Mouse (Mus musculus): ENCODE measurements around the gene Pik3ca.

The Pik3ca gene

GRCm38 (mm10) chr3:32496711-32497070 lies 99.2 kb downstream of the Pik3ca start:
- DNase-seq (ENCODE audit: low read depth), result no peak

DNA sequence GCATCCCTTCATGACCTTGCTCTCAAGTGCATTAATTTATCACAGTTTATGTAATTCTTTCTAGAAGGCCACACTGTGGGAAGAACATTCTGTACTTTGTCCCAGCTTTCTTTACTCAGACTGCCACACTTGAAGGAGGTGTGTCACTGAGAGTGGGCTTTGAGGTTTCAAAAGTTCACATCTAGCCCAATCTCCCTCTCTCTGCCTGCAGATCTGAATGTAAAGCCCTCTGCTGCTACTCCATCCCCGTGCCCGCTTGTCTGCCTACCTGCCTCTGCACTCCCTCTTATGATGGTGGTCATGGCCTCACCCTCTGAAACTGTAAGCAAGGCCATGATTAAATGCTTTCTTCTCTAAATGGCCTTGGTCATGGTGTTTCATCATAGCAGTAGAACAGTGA lies 102.9 kb downstream of the Pik3ca start:
- DNase-seq (ENCODE audit: low read depth), result no peak

GRCm38 (mm10) chr3:32505841-32506240 lies 108.4 kb downstream of the Pik3ca start:
- no peak for DNase-seq (ENCODE audit: low read depth)

GRCm38 (mm10) chr3:32506366-32507225 lies 109.1 kb downstream of the Pik3ca start:
- no peak for DNase-seq (ENCODE audit: low read depth)

DNA sequence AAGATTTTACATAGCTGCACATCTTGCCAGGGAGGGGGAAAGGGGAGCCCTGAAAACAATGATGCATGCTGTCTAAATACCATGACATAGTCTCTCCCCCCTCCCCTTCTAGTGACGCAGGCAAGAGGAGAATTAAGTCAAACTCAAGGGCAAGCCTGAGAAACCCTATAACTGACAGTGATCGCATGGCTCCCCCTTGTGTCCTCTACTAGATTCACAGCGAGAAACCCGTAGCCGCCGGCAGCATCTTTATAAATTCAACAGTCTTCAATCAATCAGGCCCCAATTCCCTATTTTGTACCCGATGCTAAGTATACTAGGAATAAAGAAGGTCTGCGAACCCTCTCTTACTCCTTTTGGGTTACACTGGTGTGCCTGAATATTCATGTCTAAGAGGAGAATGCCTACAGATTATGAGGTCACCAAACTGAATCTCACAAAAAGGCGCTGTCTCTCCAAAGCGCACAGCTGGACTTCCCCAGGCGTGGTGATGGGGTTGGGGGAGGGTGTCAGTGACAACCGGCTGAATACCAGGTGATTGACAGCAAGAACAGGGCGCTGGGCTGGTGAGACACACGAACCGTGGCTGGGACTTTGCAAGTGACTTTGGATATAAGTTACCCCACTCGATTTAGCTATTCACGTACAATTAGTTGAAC lies 111.3 kb downstream of the Pik3ca start:
- DNase-seq (ENCODE audit: low read depth), result peak; percentile 77

DNA sequence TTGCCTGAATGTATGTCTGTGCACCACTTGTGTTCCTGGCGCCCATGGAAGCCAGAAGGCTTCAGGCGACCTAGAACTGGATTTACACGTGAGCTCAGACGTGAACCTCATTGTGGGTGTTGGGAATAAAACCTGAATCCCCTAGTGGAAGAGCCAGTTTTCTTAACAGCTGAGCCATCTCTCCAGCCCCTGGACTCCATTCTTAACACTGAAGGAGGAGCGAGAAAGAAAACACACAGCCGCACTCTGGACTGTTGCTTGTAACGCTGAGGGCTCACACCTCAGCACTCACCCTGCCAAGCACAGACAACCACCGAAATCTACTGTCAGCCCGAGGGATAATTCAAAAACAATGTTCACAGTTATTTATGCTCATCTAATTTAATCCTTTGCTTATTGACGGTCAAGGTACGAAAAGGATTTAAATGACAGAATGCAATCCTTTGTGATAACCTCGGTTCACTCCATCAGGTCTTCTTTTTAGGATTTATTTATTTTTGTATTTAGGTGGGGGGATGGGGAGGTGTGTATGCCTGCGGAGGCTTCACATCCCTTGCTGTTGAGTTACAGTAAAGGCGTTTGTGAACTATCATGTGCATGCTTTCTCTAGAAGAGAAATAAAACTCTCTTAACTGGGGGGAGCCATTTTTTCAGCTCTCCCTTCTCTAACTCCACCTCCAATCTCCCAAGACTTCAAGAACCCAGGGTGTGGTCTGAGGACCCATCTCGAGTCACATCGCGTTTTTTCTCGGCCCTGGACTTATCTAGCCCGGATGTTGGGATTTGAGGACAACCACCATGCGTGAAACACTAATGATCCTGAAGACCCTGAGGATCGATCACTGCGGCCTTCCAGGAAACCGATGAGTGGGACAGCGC lies 112.3 kb downstream of the Pik3ca start, which contains the start of gene Zfp639:
Gene Zfp639 (plus strand): TSS at position 764 of the 879 bp plus-strand sequence.
- no peak for DNase-seq (ENCODE audit: low read depth)

DNA sequence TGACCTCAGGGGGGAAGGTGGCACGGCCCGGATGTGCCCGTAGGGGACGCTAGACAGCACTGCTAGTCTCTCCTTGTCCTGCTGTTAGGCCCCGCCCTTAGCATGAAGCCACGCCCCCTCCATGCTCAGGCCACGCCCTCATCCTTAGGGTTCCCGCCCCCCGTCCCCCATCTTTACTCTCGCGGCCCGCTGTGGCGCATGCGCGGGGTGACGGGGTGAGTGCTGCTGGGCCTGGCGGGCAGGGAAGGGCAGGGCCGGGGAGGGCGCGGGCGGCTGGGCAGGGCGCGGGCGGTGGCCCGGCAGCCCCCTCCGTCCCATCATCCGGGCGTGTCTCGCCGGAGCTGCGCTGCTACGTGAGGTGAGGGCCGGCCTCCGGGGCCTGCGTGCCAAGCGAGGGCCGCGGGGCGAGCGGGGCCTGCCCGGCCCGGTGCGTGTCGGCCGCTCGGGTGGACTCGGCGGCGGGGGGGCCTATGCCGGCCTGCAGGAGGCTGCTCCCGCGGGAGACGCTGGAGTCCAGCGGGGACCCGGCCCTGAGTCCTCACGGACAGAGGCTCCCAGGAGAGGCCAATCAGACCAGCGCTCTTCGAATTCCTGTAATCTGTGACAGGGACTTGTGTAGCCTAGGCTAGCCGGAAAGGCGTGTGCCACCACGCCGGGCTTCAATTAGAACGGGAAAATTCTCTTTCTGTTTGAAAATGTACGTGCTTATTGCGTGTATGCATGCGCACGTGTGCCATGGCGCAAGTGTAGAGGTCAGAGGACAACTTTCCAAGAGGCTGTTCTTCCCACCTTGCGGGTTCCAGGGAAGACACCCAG lies 113.1 kb downstream of the Pik3ca start:
- DNase-seq (ENCODE audit: low read depth), result peak; percentile 93

GRCm38 (mm10) chr3:32511191-32511550 lies 113.7 kb downstream of the Pik3ca start:
- DNase-seq (ENCODE audit: low read depth), result no peak

DNA sequence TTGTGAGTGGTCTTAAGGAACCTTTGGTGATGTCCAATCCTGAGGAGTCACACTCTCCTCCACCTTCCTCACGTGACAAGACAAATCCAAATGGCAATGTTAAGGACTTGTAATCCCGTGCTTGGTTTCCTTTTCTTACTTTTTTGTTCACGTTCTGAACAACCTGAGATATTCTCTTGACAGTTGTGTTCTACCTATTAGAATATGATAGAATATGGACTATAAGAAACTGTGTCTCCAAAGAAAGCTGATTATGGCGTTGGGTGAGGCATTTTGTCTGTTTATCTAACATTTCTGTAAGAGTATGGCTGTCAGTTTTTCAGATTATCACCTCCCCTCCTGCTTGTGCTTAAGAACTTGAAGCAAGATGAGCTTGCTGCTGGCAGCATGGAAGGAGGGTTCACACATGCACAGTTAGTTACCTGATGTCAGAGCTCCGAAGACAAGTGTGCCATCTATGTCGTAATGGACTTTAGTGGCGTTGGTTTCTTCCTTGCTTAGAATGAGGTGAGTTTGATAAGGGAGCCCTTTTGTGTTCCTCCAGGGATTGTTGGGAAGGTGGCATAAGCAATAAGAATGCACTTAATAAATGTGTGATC lies 115.3 kb downstream of the Pik3ca start:
- no peak for DNase-seq (ENCODE audit: low read depth)

DNA sequence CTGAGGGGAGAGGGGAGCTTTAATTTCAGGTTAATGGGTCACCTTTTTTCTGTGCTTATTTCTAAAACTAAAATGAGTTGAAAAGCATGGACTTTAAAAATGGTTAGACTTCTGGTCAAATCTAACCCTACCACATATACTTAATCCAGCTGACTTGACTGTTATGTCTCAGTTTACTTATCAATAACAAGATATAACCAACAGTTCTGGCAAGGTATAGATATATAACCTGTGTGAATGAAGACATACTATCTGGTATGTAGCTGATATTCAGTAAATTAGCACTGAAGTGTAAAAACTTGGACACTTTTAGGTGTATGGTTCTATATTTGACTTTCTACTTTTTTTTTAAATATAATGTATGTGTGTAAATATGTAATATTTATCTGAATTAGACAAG lies 116.1 kb downstream of the Pik3ca start:
- no peak for DNase-seq (ENCODE audit: low read depth)
